Mouse (Mus musculus) right cerebral cortex, postnatal 25 days (tissue): ENCODE results near the gene Zfp771.

ENCODE experiments used
- DNase-seq: peaks from one replicate; pipeline ENCODE4 v3.0.0; 2022

The Zfp771 gene

GRCm38 (mm10) chr7:127253821-127254769 is 10.0 kb downstream of the Zfp771 start:
- peak; percentile 96 for DNase-seq

GRCm38 (mm10) chr7:127255008-127255407 is 10.9 kb downstream of the Zfp771 start:
- no peak for DNase-seq

- no peak for DNase-seq
Measured at GRCm38 (mm10) chr7:127255965-127256364, 11.9 kb downstream of the Zfp771 start.

GRCm38 (mm10) chr7:127256518-127256917 is 12.4 kb downstream of the Zfp771 start:
- DNase-seq, result no peak

- no peak for DNase-seq
Measured at GRCm38 (mm10) chr7:127259186-127259905, 15.3 kb downstream of the Zfp771 start.

GRCm38 (mm10) chr7:127260309-127261111 is 16.4 kb downstream of the Zfp771 start, which contains the start of gene Dctpp1:
Dctpp1 (minus strand) TSS chr7:127260709.
- peak; percentile 98 for DNase-seq

GRCm38 (mm10) chr7:127262218-127262961 is 18.3 kb downstream of the Zfp771 start:
- DNase-seq, result no peak

GRCm38 (mm10) chr7:127263526-127263925 is 19.5 kb downstream of the Zfp771 start:
- no peak for DNase-seq

GRCm38 (mm10) chr7:127270256-127270655 is 26.2 kb downstream of the Zfp771 start:
- DNase-seq, result no peak

- no peak for DNase-seq
Measured at GRCm38 (mm10) chr7:127270666-127271065, 26.6 kb downstream of the Zfp771 start.

- DNase-seq, result no peak
Measured at GRCm38 (mm10) chr7:127271093-127271492, 27.0 kb downstream of the Zfp771 start.

GRCm38 (mm10) chr7:127272566-127272965 is 28.5 kb downstream of the Zfp771 start:
- DNase-seq, result no peak

- no peak for DNase-seq
Measured at GRCm38 (mm10) chr7:127273118-127273923, 29.2 kb downstream of the Zfp771 start.

GRCm38 (mm10) chr7:127273925-127274789 is 30.1 kb downstream of the Zfp771 start, which contains the start of gene Sephs2:
Sephs2 (minus strand) TSS chr7:127274055.
- peak; percentile 92 for DNase-seq

GRCm38 (mm10) chr7:127276519-127276961 is 32.5 kb downstream of the Zfp771 start:
- no peak for DNase-seq

GRCm38 (mm10) chr7:127278311-127278710 is 34.2 kb downstream of the Zfp771 start:
- no peak for DNase-seq

GRCm38 (mm10) chr7:127280092-127280491 is 36.0 kb downstream of the Zfp771 start:
- DNase-seq, result no peak

GRCm38 (mm10) chr7:127281114-127281513 is 37.0 kb downstream of the Zfp771 start:
- no peak for DNase-seq

GRCm38 (mm10) chr7:127282190-127282589 is 38.1 kb downstream of the Zfp771 start:
- no peak for DNase-seq

GRCm38 (mm10) chr7:127285154-127285553 is 41.1 kb downstream of the Zfp771 start:
- no peak for DNase-seq
